Mouse (Mus musculus) G1E (cell line): Measurements from ENCODE around the gene Ksr1. TPM values are rescaled to one million over a fixed set of nuclear protein-coding genes. Genes with fewer than 3 reads are reported as not detected.

Source experiments
- ATAC-seq: 2 replicates; pipeline ENCODE4 v1.8.0; 2016; ENCODE audit warnings: mild to moderate bottlenecking; ENCODE audit not compliant: insufficient number of reproducible peaks, poor library complexity, low FRiP score, severe bottlenecking; ENCODE audit errors: extremely low read depth
- DNase-seq: peaks from one replicate; pipeline ENCODE4 v3.0.0; 2012; ENCODE audit warnings: low spot score
- H3K27me3 ChIP-seq: 2 replicates; pipeline ENCODE4 v1.6.1; 2012; ENCODE audit warnings: mild to moderate bottlenecking, low read length, inconsistent platforms; ENCODE audit not compliant: insufficient read depth
- H3K36me3 ChIP-seq: replicated peaks from 2 replicates; pipeline ENCODE3; 2012; ENCODE audit warnings: mild to moderate bottlenecking, inconsistent platforms
- H3K4me1 ChIP-seq: 2 replicates; pipeline ENCODE4 v1.6.1; 2012; ENCODE audit warnings: low read depth, low read length, inconsistent platforms, mixed read lengths; ENCODE audit not compliant: insufficient read depth
- H3K4me3 ChIP-seq: 2 replicates; pipeline ENCODE4 v1.5.1; 2012; ENCODE audit warnings: low read depth, mild to moderate bottlenecking, inconsistent platforms, low read length, moderate library complexity, mixed read lengths
- H3K9me3 ChIP-seq: replicated peaks from 2 replicates; pipeline ENCODE4 v1.6.1; 2012; ENCODE audit warnings: inconsistent platforms
- CTCF ChIP-seq: IDR thresholded peaks from 2 replicates; pipeline ENCODE4 v1.5.1; 2012; ENCODE audit warnings: low read depth, low read length, inconsistent platforms, mixed read lengths
- GATA1 ChIP-seq: IDR thresholded peaks from 2 replicates; pipeline ENCODE4 v1.6.1; 2012; ENCODE audit warnings: borderline replicate concordance, low read length, inconsistent platforms, mixed read lengths
- GATA2 ChIP-seq: IDR thresholded peaks from 2 replicates; pipeline ENCODE4 v1.6.1; 2012; ENCODE audit warnings: low read depth, low read length, inconsistent platforms, borderline replicate concordance
- POLR2AphosphoS5 ChIP-seq: IDR thresholded peaks from 2 replicates; pipeline ENCODE4 v1.6.1; 2012; ENCODE audit warnings: low read depth, low read length, inconsistent platforms; ENCODE audit not compliant: insufficient replicate concordance
- TAL1 ChIP-seq: conservative IDR thresholded peaks from 2 replicates; pipeline ENCODE4 v1.6.1; 2012; ENCODE audit warnings: low read depth, low read length, inconsistent platforms, mixed read lengths
- polyA plus RNA-seq: library from polyadenylated mRNA; stranded (reverse); fragments of >175 nt; gene quantifications from 2 replicates; pipeline ENCODE4 v1.2.3, GENCODE M21; 2012
- total RNA-seq, 2 experiments: library from RNA; stranded (forward) in 1 of 2; stranded (reverse) in 1 of 2; fragments of 200-1000 nt in 1 of 2; fragments of >200 nt in 1 of 2; fragmentation: Nextera tagmentation in 1 of 2; gene quantifications; 2 replicates each; pipeline ENCODE4 v1.2.3; 2014 to 2017

Gene Ksr1
- total and polyA plus RNA-seq, 3 experiments = 3.3 to 9.0 (median 3.8) TPM

DNA sequence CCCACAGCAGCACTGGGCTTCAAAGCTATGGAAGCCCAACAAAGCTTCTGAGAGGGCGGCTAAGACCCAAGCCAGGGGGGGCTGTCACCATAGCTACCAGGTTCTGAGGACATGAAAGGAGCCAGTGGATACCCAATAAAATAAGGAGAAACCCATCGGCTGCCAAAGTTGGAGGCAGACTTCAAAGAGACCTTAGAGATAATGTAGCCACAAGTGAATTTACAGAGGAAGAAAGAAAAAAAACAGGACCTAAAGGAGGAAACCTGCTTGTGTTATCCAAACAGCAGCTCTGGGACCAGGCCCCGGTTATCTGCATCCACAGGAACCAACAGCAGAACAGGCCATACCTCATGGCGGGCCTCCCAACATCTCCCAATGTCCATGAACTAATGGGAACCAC is 88.4 kb downstream of the Ksr1 start:
- peaks cover 10% of the 10 kb centered on the region for H3K4me1 ChIP-seq
- H3K36me3 ChIP-seq = no peaks in the 10 kb centered on the region
- TF ChIP-seq CTCF (no peak), GATA1 (no peak), GATA2 (no peak), POLR2AphosphoS5 (no peak), TAL1 (no peak)
- no peak overlapping the region for H3K4me3 ChIP-seq
- H3K27me3 ChIP-seq = peaks cover 21% of the 10 kb centered on the region
- H3K9me3 ChIP-seq = no peaks in the 10 kb centered on the region
- DNase-seq (no peak), ATAC-seq (no peak)

DNA sequence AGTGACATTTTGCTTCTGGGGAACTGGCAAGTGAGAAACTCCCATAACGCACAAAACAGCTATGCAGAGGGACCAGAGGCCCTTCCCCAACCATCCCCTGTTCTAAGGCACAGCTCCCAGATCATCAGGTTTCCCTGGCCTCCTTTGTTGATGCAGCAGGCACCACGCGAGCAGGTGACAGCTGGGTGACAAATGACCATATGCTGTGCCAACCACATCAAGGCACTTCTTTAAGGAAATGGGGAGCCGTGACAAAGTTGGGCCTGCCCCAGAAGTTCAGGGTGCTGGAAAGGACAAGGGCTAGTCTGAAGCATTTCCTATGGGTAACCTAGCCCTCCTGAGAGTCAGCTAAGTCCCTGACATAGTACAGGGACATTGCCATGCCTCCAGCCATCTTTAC is 89.3 kb downstream of the Ksr1 start:
- peaks cover 18% of the 10 kb centered on the region; the same call in 1 of the 2 replicates for H3K27me3 ChIP-seq
- DNase-seq (no peak), ATAC-seq (no peak)
- no peaks in the 10 kb centered on the region for H3K9me3 ChIP-seq
- no peak overlapping the region for H3K4me3 ChIP-seq
- peaks cover 13% of the 10 kb centered on the region for H3K4me1 ChIP-seq
- TF ChIP-seq TAL1 = no peak
- TF ChIP-seq GATA1 = no peak
- TF ChIP-seq GATA2 = no peak
- no peak for TF ChIP-seq CTCF
- no peak for TF ChIP-seq POLR2AphosphoS5
- no peaks in the 10 kb centered on the region for H3K36me3 ChIP-seq

DNA sequence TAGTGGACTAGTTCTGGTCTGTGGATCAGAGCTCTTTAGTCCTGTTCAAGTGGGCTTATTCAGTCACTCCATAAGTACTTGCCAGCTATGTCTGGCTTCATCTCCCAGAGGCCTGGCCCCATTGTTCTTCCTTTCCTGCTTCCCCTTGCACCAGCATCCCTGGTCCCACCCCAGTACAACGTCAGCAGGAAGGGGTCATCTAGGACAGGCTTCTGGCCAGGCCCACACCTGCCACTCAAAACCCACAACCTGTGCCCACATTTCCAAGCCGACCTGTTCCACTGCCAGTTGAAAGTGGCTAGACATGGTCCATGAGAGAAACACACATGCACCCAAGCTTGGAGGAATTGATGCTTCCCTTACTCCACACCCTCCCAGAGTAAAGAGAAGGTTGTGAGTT is 90.2 kb downstream of the Ksr1 start:
- TF ChIP-seq CTCF (no peak), GATA1 (no peak), POLR2AphosphoS5 (no peak), TAL1 (no peak), GATA2 (no peak)
- H3K36me3 ChIP-seq = no peaks in the 10 kb centered on the region

DNA sequence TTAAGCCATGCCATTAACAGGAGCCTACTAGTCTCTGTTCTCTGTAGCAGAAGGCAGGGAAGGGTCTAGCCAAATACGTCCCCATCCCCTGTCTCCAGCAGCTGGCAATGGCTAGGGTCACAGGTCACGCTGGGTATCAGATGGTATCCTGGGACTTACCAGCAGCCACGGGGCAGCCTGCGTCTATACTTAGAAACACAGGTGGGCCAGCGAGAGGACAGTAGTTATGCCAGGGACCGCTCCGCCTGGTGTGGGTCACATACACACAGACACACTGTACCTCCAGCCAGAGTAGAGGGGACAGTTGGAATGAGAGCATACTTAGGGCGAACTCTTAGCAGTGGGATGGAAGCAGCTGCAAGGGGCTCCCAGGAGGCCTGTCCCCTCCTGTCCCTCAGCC is 91.0 kb downstream of the Ksr1 start:
- H3K36me3 ChIP-seq = no peaks in the 10 kb centered on the region
- TF ChIP-seq CTCF (no peak), TAL1 (no peak), GATA2 (no peak), GATA1 (no peak), POLR2AphosphoS5 (no peak)
- H3K9me3 ChIP-seq = no peaks in the 10 kb centered on the region
- DNase-seq (no peak), ATAC-seq (no peak)
- peaks cover 26% of the 10 kb centered on the region for H3K4me1 ChIP-seq
- peaks cover 19% of the 10 kb centered on the region; the same call in 1 of the 2 replicates for H3K27me3 ChIP-seq
- H3K4me3 ChIP-seq = no peak overlapping the region

More for the DNA sequence above, 90.2 kb downstream of the Ksr1 start:
- Histone ChIP-seq H3K4me1 (peaks cover 22% of the 10 kb centered on the region), H3K9me3 (no peaks in the 10 kb centered on the region), H3K27me3 (peaks cover 19% of the 10 kb centered on the region; the same call in 1 of the 2 replicates), H3K4me3 (no peak overlapping the region)
- DNase-seq (no peak), ATAC-seq (no peak)

DNA sequence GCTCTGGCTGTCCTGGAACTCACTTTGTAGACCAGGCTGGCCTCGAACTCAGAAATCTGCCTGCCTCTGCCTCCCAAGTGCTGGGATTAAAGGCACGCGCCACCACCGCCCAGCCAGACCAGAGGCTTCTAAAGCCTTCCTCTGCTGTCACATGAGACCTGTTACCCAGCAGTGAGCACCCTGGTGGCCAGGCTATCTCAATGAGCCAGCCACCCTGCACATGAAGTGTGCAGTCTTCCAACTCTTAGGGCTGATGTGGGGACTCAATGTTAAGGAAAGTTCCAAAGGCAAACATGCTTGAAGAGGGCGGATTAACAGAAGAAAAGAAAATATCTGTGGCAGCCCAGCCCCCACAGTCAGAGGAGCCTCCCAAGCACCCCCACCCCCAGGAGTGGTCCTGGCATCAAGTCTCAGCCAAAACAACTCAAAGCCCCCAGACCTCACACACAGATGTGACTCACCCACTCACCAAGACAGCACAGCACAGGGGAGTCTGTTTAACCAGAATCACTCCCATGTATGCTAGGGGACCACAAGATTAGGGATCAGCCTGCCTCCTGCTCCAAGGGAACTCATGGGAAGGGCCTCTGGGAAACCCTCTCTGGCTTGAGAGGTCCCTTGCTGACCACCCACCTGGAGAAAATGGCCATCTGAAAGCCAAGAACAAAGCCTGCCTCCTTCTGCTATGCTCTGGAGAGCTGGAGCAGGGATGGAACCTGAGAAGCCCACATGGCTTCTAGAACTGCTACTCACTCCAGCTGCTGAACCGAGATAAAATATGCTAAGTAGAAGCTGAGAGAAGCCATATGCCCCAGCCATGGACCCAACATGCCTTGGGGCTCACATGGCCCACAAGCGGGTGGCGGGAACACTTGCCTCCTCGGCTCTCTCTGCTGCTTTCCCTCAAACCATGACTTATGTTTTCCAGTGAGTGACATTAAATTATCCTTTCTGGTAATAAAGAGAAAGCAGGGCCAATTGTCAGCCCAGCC is 91.8 kb downstream of the Ksr1 start:
- DNase-seq (no peak), ATAC-seq (no peak)
- H3K27me3 ChIP-seq = peaks cover 15% of the 10 kb centered on the region; the same call in 1 of the 2 replicates
- H3K4me3 ChIP-seq = no peak overlapping the region
- no peak for TF ChIP-seq CTCF
- no peaks in the 10 kb centered on the region for H3K36me3 ChIP-seq
- H3K4me1 ChIP-seq = peaks cover 26% of the 10 kb centered on the region
- no peaks in the 10 kb centered on the region for H3K9me3 ChIP-seq

DNA sequence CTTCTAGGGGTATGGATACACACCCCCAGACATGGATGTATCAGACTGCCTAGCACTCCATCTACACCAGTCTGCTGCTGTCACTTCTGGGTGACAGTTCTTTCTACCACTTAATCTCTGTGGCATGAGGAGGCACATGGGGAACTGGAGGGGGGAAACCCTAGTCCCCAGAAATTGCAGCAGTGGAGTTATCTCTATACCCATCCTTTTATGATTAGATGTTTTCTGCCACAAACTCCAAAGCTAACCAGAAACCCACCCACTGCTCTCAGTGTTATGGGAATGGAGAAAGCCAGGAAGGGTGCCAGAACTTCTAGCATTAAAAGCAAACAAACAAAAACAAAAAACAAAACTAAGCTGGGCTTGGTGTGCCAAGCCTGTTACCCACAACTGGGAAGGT is 92.8 kb downstream of the Ksr1 start:
- H3K4me1 ChIP-seq = peaks cover 26% of the 10 kb centered on the region
- DNase-seq (no peak), ATAC-seq (no peak)
- TF ChIP-seq GATA2 = no peak
- no peak for TF ChIP-seq GATA1
- TF ChIP-seq CTCF = no peak
- no peak for TF ChIP-seq TAL1
- TF ChIP-seq POLR2AphosphoS5 = no peak
- H3K36me3 ChIP-seq = no peaks in the 10 kb centered on the region
- peaks cover 18% of the 10 kb centered on the region; the same call in 1 of the 2 replicates for H3K27me3 ChIP-seq
- H3K9me3 ChIP-seq = no peaks in the 10 kb centered on the region
- no peak overlapping the region for H3K4me3 ChIP-seq
